Mouse (Mus musculus) heart, adult 2 months (tissue): ENCODE data around the gene Itch.

Source experiments
- CTCF ChIP-seq: fragments of 200-600 bp; IDR thresholded peaks from 2 replicates; pipeline ENCODE4 v1.8.1; 2022; ENCODE audit warnings: antibody characterized with exemption, mild to moderate bottlenecking, moderate library complexity
- POLR2A ChIP-seq: fragments of 200-500 bp; IDR thresholded peaks from 2 replicates; pipeline ENCODE4 v1.6.1; 2011; ENCODE audit warnings: mild to moderate bottlenecking, low read depth, low read length, control low read depth; ENCODE audit not compliant: insufficient read depth

- TF ChIP-seq POLR2A (no peak), CTCF (no peak)
Measured at GRCm38 (mm10) chr2:155090909-155091742, 42.2 kb upstream of the Itch start.
